Mouse (Mus musculus): ENCODE results near the gene Ccdc42.

GRCm38 (mm10) chr11:68583225-68583624 is 3.6 kb upstream of the Ccdc42 start:
- no peak for TF ChIP-seq GABPA (IDR thresholded peaks at IDR 0.05; ENCODE audit: low read depth, low read length)
- no peak for TF ChIP-seq CTCF (IDR thresholded peaks at IDR 0.05 in 2 of 3, conservative IDR thresholded peaks at IDR 0.05 in 1 of 3; ENCODE audit: control insufficient read depth in 1 of 3, insufficient read depth in 1 of 3, low read depth in 2 of 3, low read length in 3 of 3, poor library complexity in 1 of 3, severe bottlenecking in 1 of 3)
- TF ChIP-seq ZNF384 (IDR thresholded peaks at IDR 0.05; ENCODE audit: low read depth, low read length), result no peak
- TF ChIP-seq HCFC1 (IDR thresholded peaks at IDR 0.05; ENCODE audit: low read depth, low read length), result no peak
- no peak for TF ChIP-seq EP300 (IDR thresholded peaks at IDR 0.05; ENCODE audit: low read depth in 1 of 2, low read length in 2 of 2)
- no peak for TF ChIP-seq BHLHE40 (IDR thresholded peaks at IDR 0.05; ENCODE audit: borderline replicate concordance, low read depth, low read length)
- TF ChIP-seq MYB (IDR thresholded peaks at IDR 0.05; ENCODE audit: low read depth, low read length), result no peak
- no peak for TF ChIP-seq JUND (IDR thresholded peaks at IDR 0.05; ENCODE audit: low read depth, low read length)
- no peak for TF ChIP-seq POLR2A (IDR thresholded peaks at IDR 0.05; ENCODE audit: control insufficient read depth in 1 of 2, insufficient read depth in 1 of 2, low read depth in 1 of 2, low read length in 2 of 2, poor library complexity in 1 of 2)

All from MEL (cell line).